Mouse (Mus musculus) CH12F3 (cell line): ENCODE measurements around the gene Vwf.

Source experiments
- in situ Hi-C: fragments of 300-500 bp; cut with MboI; formaldehyde crosslinking; loops from 2 replicates; pipeline ENCODE4 v1.14.3; 2020; ENCODE audit warnings: low sequenced_read_pairs

Vwf gene

DNA sequence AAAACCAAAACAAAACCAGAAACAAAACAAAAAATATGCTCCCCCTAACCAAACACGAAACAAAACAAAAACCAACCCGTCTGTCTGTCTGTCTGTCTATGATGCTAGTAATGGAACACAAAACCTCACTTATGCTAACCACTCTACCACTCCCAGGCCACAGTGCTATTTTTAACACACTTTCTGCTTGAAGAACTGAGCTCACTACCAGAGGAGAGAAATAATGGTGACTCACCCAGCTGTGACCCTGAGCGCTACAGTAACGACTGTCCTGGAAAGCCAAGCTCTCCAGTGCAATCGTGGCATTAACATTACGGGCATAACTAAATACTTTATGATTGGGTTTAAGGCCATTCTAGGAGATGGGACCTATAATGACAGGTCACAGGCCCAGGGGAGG is 5.7 kb upstream of the Vwf start:
- in situ Hi-C loops, result no loop called here

- in situ Hi-C loops, result no loop called here
Observed at GRCm38 (mm10) chr6:125541296-125541695, 5.3 kb upstream of the Vwf start.

DNA sequence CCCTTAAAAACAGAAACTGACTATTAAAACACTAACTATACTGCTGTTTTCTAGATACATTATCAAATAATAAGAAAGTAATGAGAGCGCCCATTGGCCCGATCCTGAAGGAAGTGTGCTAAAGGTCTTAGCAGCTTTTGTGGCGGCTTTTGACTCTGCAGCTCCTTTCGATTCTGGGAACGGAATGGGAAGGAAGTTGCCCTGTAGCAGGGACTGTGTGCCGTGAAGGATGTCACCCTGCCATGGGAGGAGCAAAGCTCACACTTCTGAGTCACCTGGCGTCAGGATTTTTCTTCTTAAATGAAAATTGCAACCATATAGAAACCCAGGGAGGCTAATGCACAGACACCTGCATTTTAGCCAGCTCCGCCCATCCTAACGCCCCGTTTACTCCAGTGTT is 1.8 kb downstream of the Vwf start:
- in situ Hi-C loops, result no loop called here

DNA sequence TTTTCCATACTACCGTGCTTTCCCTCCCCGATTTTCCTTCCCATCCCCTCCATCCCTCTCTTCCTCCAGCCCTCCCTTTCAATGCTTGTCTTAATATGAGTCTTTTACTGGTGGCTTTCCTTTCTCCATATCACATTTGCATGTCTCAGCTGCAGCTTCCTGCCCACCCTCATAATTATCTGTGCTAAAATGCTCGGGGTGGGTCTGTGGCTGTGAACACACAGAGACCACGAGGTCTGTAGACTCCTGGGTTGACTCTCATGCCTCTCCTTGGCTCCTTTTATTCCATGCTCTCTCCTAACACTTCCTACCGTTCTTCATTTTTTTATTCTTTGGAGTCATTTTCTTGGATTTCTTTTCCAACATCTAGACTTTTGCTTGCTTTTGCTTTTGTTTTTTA is 3.6 kb downstream of the Vwf start:
- in situ Hi-C loops, result no loop called here

- in situ Hi-C loops, result no loop called here
Observed at GRCm38 (mm10) chr6:125552760-125553159, 6.2 kb downstream of the Vwf start.

GRCm38 (mm10) chr6:125553551-125553950 is 7.0 kb downstream of the Vwf start:
- in situ Hi-C loops, result no loop called here

DNA sequence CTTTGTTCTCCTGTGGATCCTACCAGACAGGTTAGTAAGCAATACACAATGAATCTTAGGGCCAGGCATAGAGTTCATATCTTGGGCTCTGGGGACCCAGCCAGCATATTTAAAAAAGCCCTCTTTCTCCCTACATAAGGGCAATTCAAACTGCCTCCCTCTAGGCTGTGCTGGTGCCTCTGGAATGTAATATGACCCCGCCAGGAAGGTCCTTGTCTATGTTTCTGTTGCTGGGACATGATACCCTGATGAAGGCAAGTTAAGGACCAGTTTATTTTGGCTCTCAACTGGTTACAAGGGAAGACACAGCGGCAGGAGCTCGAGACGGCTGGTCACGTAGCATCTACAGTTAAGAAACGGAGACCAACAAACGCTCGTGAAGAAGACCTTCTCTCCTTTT is 12.3 kb downstream of the Vwf start:
- in situ Hi-C loops, result no loop called here

DNA sequence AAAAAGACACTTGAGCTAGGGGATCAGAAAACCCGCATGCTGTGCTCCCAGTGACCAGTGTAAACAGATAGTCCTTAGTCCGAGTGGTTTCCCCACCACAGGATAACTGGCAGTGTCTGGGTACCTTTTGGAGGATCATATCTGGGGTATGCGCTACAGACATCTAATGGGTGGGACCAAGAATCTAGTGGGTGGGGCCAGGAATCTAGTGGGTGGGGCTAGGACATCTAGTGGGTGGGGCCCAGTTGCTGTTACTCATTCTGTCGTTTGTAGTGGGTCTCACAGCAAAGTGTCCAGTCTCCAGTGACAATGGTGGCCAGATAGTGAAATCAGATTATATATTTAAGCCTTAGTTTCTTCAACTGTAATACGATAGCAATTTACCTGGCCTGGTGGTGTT is 14.5 kb downstream of the Vwf start:
- in situ Hi-C loops, result no loop called here

DNA sequence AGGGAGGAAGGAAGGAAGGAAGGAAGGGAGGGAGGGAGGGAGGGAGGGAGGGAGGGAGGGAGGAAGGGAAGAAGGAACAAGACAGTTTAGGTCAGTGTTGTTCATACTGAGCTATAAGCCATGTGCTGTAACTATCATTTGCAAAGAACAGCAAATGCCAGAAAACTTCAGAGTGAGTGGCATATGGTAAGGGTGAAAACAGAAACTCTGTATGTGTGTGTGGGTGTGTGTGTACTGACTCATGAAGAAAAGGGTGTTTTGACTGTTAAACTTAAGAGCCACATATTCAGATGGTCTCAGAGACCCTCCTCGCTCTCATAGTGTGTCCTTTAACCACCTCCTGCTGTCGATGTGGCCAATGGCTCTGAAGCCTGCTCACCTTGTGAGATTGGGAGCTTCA is 14.9 kb downstream of the Vwf start:
- in situ Hi-C loops, result no loop called here

GRCm38 (mm10) chr6:125564812-125565281 is 18.3 kb downstream of the Vwf start:
- in situ Hi-C loops, result no loop called here

DNA sequence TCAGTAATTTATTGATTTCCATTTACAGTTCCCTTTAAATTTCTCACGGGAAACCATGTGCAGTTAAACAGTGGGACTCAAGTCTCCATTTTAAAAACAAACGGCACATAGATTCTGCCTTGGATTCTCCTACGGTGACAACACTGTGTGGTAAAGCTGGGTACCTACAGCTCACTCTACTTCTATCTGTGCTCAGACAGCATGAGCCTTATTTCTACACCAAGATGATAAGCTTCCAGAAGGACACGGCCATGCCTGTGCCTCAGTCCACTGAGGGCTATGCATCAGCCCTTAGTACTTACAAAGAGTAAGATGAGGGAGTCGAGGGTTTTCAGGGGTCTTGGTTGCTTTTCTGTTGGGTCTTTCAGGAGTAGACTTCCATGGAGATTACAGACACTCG is 18.8 kb downstream of the Vwf start:
- in situ Hi-C loops, result no loop called here

DNA sequence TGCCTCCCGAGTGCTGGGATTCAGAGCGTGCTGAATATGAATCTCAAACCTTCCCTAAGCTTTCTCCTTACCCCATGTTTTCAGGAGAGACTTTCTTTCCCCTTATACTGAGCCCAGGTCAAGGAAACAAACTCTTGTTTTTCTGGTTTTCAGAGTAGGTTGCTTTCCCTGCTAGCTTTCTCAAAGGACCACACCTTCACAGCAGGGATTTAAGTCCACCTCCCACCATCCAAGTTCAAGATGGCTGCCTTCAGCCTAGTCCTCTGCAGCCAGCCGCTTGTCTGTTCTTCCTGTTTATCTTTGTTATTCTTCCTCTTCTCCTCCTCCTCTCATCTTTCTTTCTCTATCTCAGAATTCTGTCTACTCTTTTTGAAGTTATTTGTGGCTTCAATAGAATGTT is 20.1 kb downstream of the Vwf start:
- in situ Hi-C loops, result no loop called here

- in situ Hi-C loops, result no loop called here
Observed at GRCm38 (mm10) chr6:125568381-125568780, 21.8 kb downstream of the Vwf start.

DNA sequence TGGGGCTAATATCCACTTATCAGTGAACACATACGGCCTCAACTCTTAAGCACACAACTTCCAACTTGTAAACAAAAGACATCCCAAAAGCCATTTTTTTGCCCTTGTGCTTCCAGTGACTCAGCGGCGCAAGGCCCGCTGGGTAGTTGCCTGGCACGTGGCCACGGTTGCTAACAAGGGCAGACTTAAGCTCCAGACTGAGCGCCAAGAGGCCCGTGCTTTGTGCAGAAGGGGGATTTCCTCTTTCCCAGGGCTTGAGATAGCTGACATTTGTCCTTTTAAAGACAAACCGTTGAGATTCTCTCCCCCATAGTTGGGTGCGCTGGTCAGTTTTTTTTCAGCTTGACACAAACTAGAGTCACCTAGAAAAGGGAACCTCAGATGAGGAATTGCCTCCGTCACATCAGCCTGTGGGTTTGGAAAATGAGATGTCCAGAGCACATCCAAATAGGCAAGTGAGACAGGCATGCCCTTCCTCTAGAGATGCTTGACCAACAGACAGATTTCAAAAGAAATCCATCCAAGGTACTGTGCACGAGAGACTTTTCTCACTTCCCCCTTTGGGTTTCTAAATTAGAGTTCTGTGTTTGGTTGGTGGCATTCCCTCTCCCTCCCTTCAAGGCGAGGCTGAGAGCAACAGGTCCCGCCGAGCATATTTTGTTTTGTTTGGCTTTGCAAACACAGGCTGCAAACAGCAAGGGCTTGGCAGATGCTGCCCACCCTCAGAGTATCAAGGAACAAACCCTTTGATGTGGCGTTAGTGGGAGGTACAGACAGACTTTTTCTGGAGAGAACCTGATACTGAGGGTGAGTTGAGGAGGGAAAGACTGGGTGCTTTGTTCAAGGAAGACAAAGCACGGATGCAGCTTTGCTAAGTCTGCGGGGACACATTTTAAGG is 26.0 kb downstream of the Vwf start:
- in situ Hi-C loops, result no loop called here

- in situ Hi-C loops, result no loop called here
Observed at GRCm38 (mm10) chr6:125573189-125573928, 26.8 kb downstream of the Vwf start.

DNA sequence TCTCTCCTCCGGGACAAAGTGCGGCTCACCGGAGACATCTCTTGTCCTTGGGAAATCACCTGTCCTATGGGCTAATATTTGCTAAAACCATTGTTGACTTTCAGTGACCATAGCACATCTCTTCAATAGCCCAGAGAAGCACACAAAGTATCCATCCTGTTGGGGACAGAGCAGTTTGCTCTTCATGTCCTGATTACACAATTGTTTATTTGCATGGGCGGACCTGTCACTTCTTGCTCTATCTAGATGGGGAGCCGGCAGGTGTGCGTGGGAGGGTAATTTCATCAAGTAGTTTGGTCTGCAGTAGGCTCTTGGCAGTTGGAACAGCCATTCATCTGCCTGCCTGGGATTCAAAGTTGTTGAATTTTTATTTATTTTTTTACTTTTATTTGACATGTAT is 28.5 kb downstream of the Vwf start:
- in situ Hi-C loops, result no loop called here

DNA sequence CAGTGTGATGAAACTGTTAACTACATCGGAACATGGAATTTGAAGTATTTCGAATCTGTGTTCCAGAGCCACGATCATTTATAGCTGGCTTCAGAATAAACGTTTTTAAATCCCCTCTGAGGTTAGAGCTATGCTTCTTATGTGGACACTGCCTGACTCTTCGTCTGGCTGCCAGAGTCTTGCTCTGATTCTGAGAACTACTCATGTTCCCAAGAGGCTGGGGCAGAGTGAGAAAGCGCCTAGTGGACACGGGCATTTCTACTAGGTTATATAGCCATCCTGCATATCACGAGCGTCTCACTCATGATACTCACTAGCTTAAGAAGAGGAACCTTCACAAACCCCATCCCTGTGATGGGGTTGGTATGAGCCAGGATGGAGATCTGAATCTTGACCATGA is 30.7 kb downstream of the Vwf start:
- in situ Hi-C loops, result no loop called here

DNA sequence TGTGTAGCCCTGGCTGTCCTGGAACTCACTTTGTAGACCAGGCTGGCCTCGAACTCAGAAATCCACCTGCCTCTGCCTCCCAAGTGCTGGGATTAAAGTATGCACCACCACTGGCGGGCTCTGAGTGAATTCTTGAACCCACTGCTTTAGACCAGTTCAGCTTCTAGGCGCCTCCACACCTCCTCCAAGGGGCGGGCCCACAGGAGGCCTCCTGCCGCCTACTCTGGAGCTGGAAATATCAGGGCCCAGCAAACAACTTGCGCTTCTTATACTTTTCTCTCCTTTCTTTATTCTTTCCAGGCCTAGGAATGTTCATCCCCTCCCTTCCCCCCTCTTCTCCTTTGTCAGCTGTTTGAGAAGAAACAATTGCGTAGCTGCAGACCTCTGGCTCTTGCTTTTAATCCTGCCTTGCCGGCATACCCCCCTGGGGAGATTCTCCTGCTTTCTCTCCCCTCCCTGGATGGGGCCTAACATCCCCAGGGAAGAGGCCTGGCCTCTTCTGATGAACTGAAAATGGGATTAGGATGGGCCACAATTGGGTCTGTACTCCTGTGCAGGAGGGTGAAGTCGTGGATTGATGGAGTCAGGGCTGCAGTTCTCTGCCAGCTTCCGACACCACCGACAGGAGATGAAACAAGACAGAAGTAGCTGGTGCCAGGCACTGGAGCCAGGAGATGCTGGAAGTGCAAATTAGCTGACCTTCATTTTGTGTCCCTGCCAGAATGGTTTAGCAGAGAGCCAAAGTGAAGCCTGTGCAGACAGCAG is 31.5 kb downstream of the Vwf start:
- in situ Hi-C loops, result no loop called here

- in situ Hi-C loops, result no loop called here
Observed at GRCm38 (mm10) chr6:125578647-125579011, 32.1 kb downstream of the Vwf start.

DNA sequence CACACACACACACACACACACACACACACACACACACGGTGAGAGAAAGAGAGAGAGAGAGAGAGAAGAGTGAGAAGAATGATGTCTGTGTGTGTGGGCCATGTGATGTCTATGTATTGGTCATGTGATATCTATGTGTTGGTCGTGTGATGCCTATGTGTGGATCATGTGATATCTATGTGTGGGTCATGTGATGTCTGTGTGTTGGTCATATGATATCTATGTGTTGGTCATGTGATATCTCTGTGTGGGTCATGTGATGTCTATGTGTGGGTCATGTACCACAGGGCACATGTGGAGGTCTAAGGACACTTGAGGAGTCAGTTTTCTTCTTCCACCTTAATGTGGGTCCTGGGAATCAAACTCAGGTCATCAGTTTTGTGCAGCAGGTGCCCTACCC is 33.3 kb downstream of the Vwf start:
- in situ Hi-C loops, result no loop called here

DNA sequence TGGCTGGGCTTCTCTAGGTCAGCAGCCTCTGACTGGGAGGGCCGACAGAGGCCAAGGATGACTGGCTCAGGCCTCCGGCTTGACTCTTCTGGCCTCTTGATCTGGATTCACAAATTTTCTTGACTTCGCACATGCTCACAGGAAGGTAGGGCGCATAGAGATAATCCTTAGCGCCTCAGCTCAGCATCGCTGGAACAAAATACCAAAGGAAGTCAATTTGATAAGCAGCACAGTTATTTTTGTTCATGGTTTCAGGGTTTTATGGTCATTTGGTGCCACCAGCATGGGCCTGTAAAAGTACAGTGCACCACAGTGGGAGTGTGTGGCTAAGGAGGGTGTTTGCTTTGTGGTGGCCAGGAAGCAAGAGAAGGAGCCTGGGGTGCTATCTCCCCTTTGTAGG is 37.1 kb downstream of the Vwf start:
- in situ Hi-C loops, result no loop called here

DNA sequence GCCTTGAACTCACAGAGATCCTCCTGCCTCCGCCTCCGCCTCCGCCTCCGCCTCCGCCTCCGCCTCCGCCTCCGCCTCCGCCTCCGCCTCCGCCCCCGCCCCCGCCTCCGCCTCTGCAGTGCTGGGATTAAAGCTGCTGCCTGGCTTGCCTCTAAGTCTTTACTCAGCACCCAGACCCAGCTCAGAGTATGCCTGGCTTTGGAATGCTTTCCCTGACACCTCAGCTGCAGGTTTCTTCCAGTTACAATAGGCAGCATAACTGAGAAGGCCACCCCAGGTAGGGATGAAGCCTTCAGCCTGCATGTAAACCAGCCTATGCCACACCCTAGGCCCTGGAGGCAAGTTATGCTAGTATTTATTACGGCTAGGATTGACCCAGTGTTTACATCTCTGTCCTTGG is 37.7 kb downstream of the Vwf start:
- in situ Hi-C loops, result no loop called here
